18 mouse cellular contexts compared by ENCODE assay signal in genomic region chr12:71824927-71825326, GRCm38 (mm10). TPM values are rescaled to one million over a fixed set of nuclear protein-coding genes. Genes with fewer than 3 reads are reported as not detected.
DNase-seq lines count a peak whose midpoint lies in the region; ATAC-seq lines count a peak whose summit lies in the region.
"Had no signal": no experiment of that assay in that cellular context is flagged by ENCODE, and none has a peak within 500 bp of the region (broad histone marks: within the 10 kb centered on the region; RNA-seq: fewer than 3 reads in every experiment).

No protein-coding gene starts in this region.

- H3K9ac ChIP-seq in midbrain, embryonic 11.5 days (ENCODE audit: low read length): no peak overlapping the region
- H3K9ac ChIP-seq in midbrain, embryonic 16.5 days (ENCODE audit: low read depth, low read length): no peak overlapping the region

- no peaks in the 10 kb centered on the region for H3K9me3 ChIP-seq in midbrain, embryonic 11.5 days (ENCODE audit: control insufficient read depth, low read length)
- H3K9me3 ChIP-seq in midbrain, embryonic 16.5 days (replicated peaks; ENCODE audit: control insufficient read depth, low read length, poor library complexity, severe bottlenecking): no peaks in the 10 kb centered on the region
- H3K9me3 ChIP-seq: G1E had no signal

- no peak overlapping the region for H3K27ac ChIP-seq in midbrain, embryonic 11.5 days (ENCODE audit: low read depth, low read length)
- H3K27ac ChIP-seq in midbrain, embryonic 16.5 days (ENCODE audit: low read length): no peak overlapping the region

- peak; percentile 61 for DNase-seq in heart, adult 11 months
- DNase-seq in heart, postnatal 4 days: no peak
- peak; percentile 57 for DNase-seq in midbrain, embryonic 11.5 days (ENCODE audit: low spot score, missing footprints)
- DNase-seq: adrenal gland, adult 2 months; adrenal gland, adult 8-10 months; adrenal gland, postnatal 10 days; adrenal gland, postnatal 14 days; adrenal gland, postnatal 25 days; adrenal gland, postnatal 36 days; B cell, adult 2 months; cerebellum, adult 11 months; cerebellum, adult 11-12 months; cerebellum, adult 18-20 months had no signal

- H3K36me3 ChIP-seq in midbrain, embryonic 11.5 days (ENCODE audit: control insufficient read depth, insufficient read depth, low read length): no peaks in the 10 kb centered on the region
- no peaks in the 10 kb centered on the region for H3K36me3 ChIP-seq in midbrain, embryonic 16.5 days (ENCODE audit: control insufficient read depth, insufficient read depth, low read length)
- H3K36me3 ChIP-seq: G1E had no signal

- WGBS in midbrain, embryonic 11.5 days: 62% methylated on average over 6 of the region's 6 CpGs
- 64% methylated on average over 6 of the region's 6 CpGs for WGBS in midbrain, embryonic 16.5 days

- H3K4me3 ChIP-seq in midbrain, embryonic 11.5 days (ENCODE audit: low read depth, low read length): no peak overlapping the region
- no peak overlapping the region for H3K4me3 ChIP-seq in midbrain, embryonic 16.5 days (ENCODE audit: low read depth, low read length)

- no peaks in the 10 kb centered on the region for H3K27me3 ChIP-seq in midbrain, embryonic 11.5 days (ENCODE audit: control insufficient read depth, insufficient read depth, low read length)
- peaks cover 5% of the 10 kb centered on the region; the same call in 1 of the 2 replicates for H3K27me3 ChIP-seq in midbrain, embryonic 16.5 days (ENCODE audit: control insufficient read depth, insufficient read depth, low read depth, low read length)

- no peaks in the 10 kb centered on the region for H3K4me1 ChIP-seq in midbrain, embryonic 11.5 days (ENCODE audit: control insufficient read depth, insufficient read depth, low read length)
- peaks cover 1% of the 10 kb centered on the region; the same call in 1 of the 2 replicates for H3K4me1 ChIP-seq in midbrain, embryonic 16.5 days (ENCODE audit: control insufficient read depth, insufficient read depth, low read length)

- ATAC-seq in midbrain, embryonic 11.5 days (ENCODE audit: low FRiP score): no peak
- ATAC-seq in midbrain, embryonic 16.5 days: no peak
- ATAC-seq: activated CD4-positive, CD25-positive, alpha-beta regulatory T cell, adult 4 months; CD4-positive, CD25-positive, alpha-beta regulatory T cell, adult 4 months; Patski had no signal

- no peak overlapping the region for H3K4me2 ChIP-seq in midbrain, embryonic 11.5 days
- H3K4me2 ChIP-seq in midbrain, embryonic 16.5 days (ENCODE audit: low read length): no peak overlapping the region

RNA-seq across cellular contexts. Expression of gene Daam1, which starts 6.0 kb away (rescaled TPM):
- 10 to 100 TPM; 88.8 to 92.1 TPM for total RNA-seq in heart, postnatal 4 days (2021)
- polyA plus RNA-seq in midbrain, embryonic 11.5 days (2014; fragmentation: Nextera tagmentation; extraction: Ambion mirVana): 19.9 and 22.5 TPM in 2 replicates
- polyA plus RNA-seq in midbrain, embryonic 16.5 days (2015; fragmentation: Nextera tagmentation; extraction: Ambion mirVana): 33.0 and 33.4 TPM in 2 replicates
